Mouse (Mus musculus) lung, postnatal 0 days (tissue): ENCODE data around the gene Kcnip4.

Experiments
- CTCF ChIP-seq: IDR thresholded peaks from 2 replicates; pipeline ENCODE4 v1.5.1; 2016; ENCODE audit warnings: antibody characterized with exemption, mild to moderate bottlenecking
- EP300 ChIP-seq: IDR thresholded peaks from 2 replicates; pipeline ENCODE4 v1.6.1; 2016; ENCODE audit warnings: antibody characterized with exemption, mild to moderate bottlenecking, control low read depth

GRCm38 (mm10) chr5:48864268-48864967 is 660.3 kb downstream of the Kcnip4 start:
- no peak for TF ChIP-seq EP300
- no peak for TF ChIP-seq CTCF
